Mouse (Mus musculus): ENCODE measurements at regions not wholly inside any gene's neighbourhood (a gene's known extent, or its start where the extent isn't known, plus 50 kb on each side); places are given as distances from the start of the nearest gene placed in this dataset.
"Not testable (repeated sequence)": the region's sequence is repeated elsewhere in the genome, so short reads cannot be mapped to it uniquely, and the experiment has no call there.

DNA sequence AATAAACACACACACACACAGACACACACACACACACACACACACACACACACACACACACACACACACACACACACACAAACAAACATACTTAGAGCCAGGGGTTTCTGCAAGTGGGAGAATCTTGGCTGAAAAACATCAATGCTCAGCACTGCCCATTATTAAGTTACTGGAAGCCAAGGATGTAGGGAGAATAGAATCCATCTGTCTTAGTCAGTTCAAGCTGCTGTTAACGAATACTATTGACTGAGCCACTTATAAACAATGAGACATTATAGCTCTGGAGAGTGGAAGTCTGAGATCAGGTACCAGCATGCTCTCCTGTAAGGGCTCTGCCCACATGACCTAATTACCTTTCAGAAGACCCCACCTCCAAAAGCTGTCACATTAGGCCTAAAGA lies 87.4 kb downstream of the Fam174b start:
- no peak for DNase-seq (ENCODE audit: low spot score)

DNA sequence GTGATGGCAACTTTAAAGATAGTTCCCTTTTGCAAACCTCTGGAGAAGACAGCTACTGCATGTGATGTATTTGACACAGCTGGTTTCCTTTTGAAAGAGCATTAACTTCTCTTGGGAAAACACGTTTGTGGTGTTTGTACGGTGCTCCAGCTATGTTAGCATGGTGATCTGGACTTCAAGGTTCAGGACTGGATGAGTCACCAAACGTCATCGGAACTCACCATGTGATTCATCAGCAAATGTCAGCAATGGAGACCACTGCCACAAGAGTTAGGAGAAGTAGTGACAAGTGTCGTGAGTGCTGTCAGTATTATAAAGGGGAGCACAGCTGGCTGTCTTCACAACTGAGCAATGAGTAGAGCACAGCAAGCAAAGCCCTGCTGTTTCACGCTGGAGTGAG lies 90.5 kb downstream of the Fam174b start:
- DNase-seq (ENCODE audit: low spot score) = no peak

DNA sequence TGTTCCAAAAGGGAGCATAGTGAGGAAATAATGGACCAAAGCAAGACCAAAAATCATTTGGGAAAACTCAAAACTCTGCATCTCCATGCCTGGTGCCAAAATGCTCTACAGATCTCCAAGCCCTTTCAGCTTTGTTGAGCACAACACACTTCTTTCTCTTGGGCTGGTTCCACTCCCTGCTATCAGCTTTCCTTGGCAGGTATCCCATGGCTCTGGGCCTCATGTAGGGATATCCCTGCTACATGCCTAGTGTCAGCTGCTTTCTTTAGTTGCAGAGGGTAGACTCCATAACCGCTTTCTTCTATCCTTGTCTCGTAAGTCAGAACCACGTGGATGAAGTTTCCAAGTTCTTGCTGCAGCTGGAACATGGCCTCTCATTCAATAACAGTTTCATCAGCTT lies 100.3 kb downstream of the Fam174b start:
- DNase-seq (ENCODE audit: low spot score) = no peak

DNA sequence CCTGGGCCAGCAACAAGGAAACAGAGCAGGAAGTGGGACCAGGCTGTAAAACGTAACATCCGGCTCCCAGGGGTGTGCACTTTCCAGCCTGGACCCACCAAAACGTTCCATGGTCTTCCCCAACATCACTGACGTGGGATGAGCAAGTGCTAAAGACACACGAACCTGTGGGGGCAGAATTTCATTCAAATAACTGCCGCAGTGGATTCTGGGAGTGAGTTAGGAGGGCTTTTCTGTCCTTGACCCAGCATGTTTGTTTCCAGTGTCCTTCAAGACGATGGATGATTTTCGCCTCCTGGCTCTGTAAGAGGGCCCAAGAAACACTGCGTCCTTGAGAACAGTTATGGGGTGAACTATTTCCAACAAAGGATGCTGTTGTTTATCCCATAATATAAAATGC lies 112.1 kb downstream of the Fam174b start:
- DNase-seq (ENCODE audit: low spot score) = no peak

DNA sequence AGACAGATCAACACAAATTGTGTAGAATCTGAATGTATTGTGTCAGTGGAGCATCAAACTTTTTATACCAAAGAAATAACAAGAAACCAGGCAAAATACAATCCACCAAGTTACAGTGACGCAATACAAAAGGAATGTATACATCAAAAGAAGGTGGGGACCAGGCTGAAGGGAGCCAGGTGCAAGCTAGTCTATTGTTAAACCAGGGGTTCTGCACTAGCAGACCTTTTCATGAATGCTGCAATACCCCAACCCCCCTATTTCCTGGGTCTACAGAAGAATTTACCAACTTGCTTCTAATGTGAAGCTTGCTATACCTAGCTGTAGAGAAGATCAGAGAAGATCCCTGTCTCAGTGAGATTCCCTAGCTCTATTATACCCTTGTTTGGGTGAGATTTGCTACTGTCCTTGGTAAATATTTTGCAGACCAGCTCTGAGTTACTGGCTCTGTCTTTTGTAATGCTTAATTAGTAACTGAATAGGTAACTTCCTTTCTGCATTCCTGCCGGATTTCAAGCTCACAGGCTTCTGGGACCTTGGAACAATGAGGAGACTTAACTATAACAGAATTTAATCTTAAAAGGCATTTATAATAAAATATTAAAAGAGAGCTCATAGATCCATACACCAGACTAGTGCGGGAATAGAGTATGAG lies 113.3 kb downstream of the Fam174b start:
- DNase-seq (ENCODE audit: low spot score) = not testable (repeated sequence)

DNA sequence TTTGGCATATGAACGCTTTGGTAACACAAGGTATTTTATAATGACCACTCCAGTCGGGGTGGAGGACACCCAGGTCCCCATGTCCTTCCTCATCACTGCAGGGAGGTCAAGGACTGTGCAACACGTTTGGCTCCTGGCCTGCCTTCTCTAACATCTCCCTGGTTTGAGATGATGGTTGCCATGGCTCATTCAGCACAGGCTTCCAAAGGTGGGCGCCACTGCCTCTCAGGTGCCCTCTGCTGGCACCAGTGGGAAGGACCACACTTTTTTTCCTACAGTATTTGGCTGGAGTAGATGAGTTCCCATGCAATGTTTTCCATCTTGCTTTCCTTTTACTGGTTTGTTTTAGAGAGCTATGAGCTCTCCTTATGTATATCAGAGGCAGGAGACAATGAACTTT lies 115.4 kb downstream of the Fam174b start:
- DNase-seq (ENCODE audit: low spot score) = peak; percentile 77

DNA sequence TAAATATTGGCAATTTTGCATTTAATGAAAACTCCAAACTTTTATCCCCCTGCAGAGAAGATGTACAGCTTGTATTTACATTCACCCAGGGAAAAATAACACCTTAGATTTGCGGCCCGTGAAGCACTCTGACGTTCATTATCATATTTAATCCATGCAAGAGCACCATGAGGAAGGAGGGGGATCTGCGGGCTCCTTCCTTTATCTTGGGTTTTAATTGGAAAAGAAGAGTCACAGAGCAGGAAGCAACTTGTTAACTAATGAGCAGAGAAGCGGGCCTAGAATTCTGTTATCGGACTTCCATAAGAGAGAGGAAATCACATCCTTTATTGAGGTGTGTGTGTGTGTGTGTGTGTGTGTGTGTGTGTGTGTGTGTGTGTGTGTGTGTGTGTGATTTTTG lies 116.8 kb downstream of the Fam174b start:
- DNase-seq (ENCODE audit: low spot score) = no peak

DNA sequence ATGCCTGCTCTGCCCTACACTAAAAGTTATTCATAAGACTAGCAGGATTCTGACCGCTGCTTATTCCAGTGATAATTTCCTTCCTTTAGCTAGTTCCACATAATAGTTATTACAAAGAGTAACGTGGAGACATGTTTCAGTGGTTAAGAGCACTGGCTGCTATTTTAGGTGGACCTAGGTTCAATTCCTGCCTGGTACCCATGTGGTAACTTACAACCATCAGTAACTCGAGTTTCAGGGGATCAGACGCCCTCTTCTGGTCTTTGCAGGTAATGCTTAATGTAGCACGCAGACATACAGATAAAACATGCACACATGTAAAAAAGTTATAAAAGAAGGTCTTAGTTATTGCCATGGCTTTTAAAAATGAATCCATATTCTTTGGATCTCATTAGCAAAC lies 125.0 kb downstream of the Fam174b start:
- no peak for DNase-seq (ENCODE audit: low spot score)

DNA sequence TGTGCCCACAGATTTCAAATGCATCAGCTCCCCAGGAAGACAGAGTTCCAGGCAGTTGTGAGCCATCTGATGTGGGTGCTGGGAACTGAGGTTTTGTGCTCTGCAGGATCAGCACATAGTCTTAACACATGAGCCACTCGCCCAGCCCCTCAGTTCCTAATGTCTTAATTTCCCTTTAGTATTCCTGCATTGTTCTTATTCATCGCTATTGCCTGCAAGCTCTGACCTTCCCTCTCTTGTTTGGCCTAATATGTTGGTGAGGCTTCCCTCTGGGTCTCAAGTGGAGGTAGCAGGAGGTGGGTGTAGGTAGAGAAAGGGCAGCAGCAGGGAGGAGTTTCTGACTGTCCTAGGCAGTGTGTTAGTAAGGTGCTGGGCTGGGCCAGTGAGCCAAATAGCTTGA lies 132.1 kb downstream of the Fam174b start:
- no peak for DNase-seq (ENCODE audit: low spot score)

DNA sequence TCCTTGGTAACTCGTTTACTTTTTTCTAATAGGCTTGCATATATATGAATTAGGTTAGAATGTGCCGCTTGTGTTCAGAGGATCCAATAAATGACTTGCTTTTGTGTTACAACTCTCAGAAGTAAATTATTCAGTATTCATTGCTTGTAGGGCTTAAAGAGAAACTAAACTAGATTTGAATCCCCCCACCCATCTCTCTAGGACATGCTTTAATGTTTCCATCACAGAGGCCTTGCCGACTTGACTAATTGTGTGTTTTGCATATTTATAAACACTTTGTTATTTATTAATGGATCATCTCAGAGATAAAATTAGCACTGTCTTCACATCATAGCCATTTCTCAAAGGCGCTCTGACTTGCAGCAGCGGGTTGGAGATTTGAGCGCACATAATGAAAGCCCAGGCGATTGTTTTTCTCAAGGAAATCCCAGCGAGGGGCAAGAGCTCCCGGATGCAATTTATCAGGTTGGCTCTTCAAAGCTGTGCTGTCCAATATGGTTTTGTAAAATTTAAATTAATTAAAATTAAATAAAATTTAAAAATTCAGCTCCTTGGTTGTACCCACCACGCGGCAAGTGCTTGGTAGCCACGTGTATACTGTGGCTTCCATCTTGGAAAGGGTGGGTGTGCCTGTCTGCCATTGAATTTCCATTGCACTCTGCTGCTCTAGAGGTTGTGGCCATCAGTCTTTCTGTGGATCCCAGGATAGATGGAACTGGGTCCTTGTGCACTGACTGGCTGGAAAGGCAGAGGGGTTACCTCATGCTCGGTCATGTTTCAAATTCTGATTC lies 132.0 kb downstream of the St8sia2 start:
- DNase-seq (ENCODE audit: low spot score) = no peak

DNA sequence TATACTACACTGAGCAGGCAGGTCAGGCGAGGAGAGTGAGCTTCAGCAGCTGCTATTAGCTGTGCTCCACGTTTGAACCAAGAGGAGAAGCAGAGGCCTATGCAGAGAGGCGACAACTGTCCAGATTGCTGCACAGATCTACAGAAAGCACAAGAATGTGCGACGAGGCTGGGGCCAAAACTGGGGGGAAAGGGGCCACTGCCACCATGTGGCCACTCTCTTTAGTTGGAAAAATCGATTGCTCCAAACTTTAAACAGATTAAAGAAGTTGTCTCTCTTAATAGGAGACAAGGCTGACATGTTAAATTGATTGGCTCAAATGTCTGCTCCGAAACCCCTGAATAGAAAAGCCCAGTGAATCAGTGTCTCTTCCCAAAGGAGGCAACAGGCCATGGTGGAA lies 127.3 kb downstream of the St8sia2 start:
- DNase-seq (ENCODE audit: low spot score) = no peak

Measured in retina, embryonic 14.5 days (tissue).